Mouse (Mus musculus) cortical plate, adult 2 months (tissue): Measurements from ENCODE around the gene Vmp1. TPM values are rescaled to one million over a fixed set of nuclear protein-coding genes. Genes with fewer than 3 reads are reported as not detected.

ENCODE experiments used
- H3K27ac ChIP-seq: fragments of 200-500 bp; 2 replicates; pipeline ENCODE4 v1.5.1; 2012; ENCODE audit warnings: low read length, control low read depth, inconsistent platforms; ENCODE audit not compliant: insufficient read depth
- H3K4me1 ChIP-seq: fragments of 200-500 bp; 2 replicates; pipeline ENCODE4 v1.6.1; 2011; ENCODE audit warnings: low read length; ENCODE audit not compliant: control insufficient read depth, insufficient read depth
- H3K4me3 ChIP-seq: fragments of 200-500 bp; 2 replicates; pipeline ENCODE4 v1.5.1; 2011; ENCODE audit warnings: mild to moderate bottlenecking, low read length, control low read depth; ENCODE audit not compliant: insufficient read depth
- CTCF ChIP-seq: fragments of 200-500 bp; IDR thresholded peaks from 2 replicates; pipeline ENCODE4 v1.5.1; 2011; ENCODE audit warnings: mild to moderate bottlenecking, control low read depth, low read length; ENCODE audit not compliant: insufficient read depth; ENCODE audit errors: extremely low read depth
- POLR2A ChIP-seq: fragments of 200-500 bp; IDR thresholded peaks from 2 replicates; pipeline ENCODE4 v1.6.1; 2011; ENCODE audit warnings: mild to moderate bottlenecking, low read length, control low read depth; ENCODE audit not compliant: insufficient read depth; ENCODE audit errors: extremely low read depth
- polyA plus RNA-seq: library from polyadenylated mRNA; depleted of rRNA; stranded (reverse); fragments of >200 nt; gene quantifications from 2 replicates; pipeline ENCODE4 v1.2.3, GENCODE M21; 2012

The Vmp1 gene
- polyA plus RNA-seq, 1 experiment: 131 TPM

DNA sequence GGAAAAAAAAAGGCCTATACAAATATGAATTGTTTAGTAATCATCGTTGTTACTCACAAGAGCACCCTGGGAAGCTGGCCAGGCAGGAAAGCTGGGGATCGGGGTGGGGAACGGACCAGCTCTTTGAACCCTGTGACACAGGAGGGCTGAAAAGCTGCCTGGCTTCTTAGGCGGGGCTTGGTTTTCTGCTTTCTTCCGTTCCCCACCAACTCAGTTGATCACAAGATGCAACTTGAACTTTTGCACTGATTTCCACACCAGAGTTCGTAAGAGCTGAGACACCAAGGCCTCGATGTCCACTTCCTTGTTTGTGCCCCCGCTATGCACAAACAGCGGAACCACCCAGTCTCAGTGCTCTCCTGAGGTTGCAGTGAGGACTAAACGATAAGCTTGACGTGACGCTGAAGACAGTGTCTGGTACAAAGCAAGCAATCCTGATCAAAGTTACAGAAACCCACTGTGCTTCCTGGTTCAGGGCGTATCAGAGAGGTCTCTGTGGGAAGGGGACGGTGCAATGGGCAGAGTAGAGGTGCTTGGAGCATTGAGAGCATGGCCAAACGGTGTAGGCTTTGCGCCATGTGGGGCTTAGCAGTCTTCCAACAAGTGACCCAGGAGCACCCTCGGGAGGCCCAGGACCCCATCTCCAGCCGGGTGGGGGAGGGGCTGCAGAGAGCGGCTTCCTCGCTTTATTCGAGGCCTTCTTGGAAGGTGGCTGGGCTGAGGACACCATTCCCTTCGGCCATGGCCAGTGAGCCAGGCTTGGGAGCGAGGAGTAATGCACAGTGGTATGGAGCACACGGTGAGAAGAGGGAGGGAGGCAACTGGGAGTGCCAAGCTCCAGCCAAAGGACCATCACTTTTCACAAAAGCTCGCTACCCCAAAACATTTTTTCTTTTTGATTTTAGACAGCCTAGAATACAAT is 104.6 kb downstream of the Vmp1 start:
- TF ChIP-seq CTCF (no peak), POLR2A (no peak)
- Histone ChIP-seq H3K4me1 (no peaks in the 10 kb centered on the region), H3K4me3 (no peak overlapping the region), H3K27ac (peak overlapping the region; percentile 71)

GRCm38 (mm10) chr11:86578106-86578808 is 105.4 kb downstream of the Vmp1 start:
- TF ChIP-seq CTCF (no peak), POLR2A (no peak)
- 0 out of 2 replicates have a peak overlapping the region, but pooled peaks have one; percentile 76 for H3K27ac ChIP-seq

DNA sequence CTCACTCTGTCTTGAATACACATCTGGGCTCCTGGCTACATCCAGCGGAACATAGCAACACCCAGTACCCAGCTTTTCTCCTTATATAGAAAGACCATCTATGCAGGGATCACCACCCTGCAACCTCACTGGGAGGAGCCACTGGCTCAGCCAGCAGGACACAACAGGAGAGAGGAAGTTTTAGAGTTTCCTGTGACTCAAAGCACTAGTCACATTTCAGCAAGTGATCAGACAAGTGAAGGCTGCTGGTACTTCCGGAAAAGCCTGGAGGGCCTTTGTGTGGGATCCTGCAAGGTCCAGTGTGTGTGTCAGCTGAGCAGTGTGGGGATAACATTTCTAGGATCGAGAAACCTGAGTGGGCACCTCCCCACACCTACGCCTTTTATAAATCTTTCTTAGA is 106.4 kb downstream of the Vmp1 start:
- Histone ChIP-seq H3K4me1 (no peaks in the 10 kb centered on the region), H3K27ac (0 out of 2 replicates have a peak overlapping the region, but pooled peaks have one; percentile 76), H3K4me3 (no peak overlapping the region)
- TF ChIP-seq CTCF (no peak), POLR2A (no peak)

More at GRCm38 (mm10) chr11:86578106-86578808, 105.4 kb downstream of the Vmp1 start:
- Histone ChIP-seq H3K4me1 (no peaks in the 10 kb centered on the region), H3K4me3 (no peak overlapping the region)

GRCm38 (mm10) chr11:86575632-86576378 is 107.8 kb downstream of the Vmp1 start:
- Histone ChIP-seq H3K4me1 (no peaks in the 10 kb centered on the region), H3K4me3 (no peak overlapping the region), H3K27ac (no peak overlapping the region)
- TF ChIP-seq CTCF: no peak
- TF ChIP-seq POLR2A: no peak

DNA sequence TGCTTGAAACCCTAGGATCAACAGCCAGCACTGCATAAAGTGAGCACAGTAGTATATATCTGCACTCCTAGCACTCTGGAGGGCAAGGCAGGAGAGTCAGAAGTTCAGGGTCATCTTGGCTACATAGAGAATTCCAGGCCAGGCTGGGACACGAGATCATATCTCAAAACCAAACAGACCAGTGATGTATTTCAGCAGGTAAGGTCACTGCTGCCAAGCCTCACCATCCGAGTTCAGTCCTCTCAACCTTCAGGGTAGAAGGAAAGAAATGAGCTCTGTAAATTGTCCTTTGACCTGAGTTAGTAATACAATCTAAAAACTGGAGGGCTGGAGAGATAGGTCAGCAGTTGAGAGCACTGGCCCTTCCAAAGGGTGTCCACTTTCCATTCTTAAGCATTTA is 109.2 kb downstream of the Vmp1 start:
- Histone ChIP-seq H3K4me3 (no peak overlapping the region), H3K27ac (no peak overlapping the region), H3K4me1 (no peaks in the 10 kb centered on the region)
- no peak for TF ChIP-seq POLR2A

DNA sequence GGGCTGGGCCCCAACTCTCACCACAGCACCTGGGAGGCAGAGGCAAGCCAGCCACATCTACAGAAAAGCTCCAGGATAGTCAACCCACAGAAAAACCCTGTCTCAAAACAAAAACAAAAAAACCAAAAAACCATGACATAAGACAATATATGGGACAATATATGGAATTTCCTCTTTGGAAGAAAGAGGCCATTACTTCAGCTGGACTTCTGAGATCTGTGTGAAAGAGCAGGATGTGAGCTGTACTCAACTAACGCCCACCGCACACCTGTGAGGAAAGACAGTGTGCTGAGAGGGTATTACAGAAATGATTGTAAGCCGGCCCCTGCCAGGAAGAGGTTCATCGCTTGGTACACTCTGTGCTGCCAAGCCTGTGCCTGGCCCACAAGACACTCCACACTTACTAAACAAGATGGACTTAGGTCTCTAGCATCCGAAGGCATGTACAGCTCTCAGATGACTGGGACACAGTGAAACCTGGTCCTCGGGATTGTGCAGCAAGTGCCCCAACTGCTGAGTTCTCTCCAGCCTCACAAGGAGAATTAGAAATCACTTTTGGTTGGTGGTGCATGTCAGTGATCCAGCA is 109.9 kb downstream of the Vmp1 start:
- Histone ChIP-seq H3K4me3 (no peak overlapping the region), H3K27ac (no peak overlapping the region), H3K4me1 (no peaks in the 10 kb centered on the region)
- TF ChIP-seq POLR2A (no peak), CTCF (no peak)

DNA sequence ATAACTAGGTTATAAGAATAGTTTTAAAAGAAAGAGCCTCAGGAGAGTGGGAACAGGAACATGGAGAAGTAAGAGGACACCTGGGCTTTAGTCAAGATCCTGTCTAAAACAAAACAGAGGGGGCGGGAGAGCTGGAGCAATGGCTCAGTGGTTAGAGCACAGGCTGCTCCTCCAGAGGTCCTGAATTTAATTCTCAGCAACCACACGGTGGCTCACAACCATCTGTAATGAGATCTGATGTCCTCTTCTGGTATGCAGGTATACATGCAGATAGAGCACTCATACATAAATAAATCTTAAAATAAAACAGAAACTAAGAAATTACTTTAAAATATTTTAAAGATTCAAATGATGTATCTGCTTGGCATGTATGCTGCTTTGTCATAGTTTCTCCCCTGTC is 111.0 kb downstream of the Vmp1 start:
- no peak overlapping the region for H3K4me3 ChIP-seq
- no peak overlapping the region for H3K27ac ChIP-seq
- no peak for TF ChIP-seq POLR2A
- TF ChIP-seq CTCF: no peak
- no peaks in the 10 kb centered on the region for H3K4me1 ChIP-seq

DNA sequence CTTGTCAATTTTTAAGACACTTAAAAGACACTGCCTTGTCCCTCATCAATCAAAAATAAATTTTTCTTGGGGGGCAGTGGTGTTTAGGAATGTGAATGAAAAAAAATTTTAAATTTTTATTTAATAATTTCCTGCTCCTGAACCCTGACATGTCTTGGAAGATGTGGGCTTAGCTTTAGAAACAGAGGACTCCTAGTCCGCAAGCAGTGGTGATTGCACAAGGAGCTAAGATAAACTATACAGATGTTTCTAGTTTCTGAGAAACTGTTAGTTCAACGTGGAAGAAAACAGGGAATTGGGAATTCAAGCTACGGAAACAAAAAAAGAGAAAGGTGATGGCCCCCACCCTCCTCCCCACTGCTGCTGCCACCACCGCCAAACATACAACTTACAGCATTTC is 111.8 kb downstream of the Vmp1 start:
- Histone ChIP-seq H3K4me1 (no peaks in the 10 kb centered on the region), H3K4me3 (no peak overlapping the region), H3K27ac (no peak overlapping the region)
- TF ChIP-seq POLR2A (no peak), CTCF (no peak)

DNA sequence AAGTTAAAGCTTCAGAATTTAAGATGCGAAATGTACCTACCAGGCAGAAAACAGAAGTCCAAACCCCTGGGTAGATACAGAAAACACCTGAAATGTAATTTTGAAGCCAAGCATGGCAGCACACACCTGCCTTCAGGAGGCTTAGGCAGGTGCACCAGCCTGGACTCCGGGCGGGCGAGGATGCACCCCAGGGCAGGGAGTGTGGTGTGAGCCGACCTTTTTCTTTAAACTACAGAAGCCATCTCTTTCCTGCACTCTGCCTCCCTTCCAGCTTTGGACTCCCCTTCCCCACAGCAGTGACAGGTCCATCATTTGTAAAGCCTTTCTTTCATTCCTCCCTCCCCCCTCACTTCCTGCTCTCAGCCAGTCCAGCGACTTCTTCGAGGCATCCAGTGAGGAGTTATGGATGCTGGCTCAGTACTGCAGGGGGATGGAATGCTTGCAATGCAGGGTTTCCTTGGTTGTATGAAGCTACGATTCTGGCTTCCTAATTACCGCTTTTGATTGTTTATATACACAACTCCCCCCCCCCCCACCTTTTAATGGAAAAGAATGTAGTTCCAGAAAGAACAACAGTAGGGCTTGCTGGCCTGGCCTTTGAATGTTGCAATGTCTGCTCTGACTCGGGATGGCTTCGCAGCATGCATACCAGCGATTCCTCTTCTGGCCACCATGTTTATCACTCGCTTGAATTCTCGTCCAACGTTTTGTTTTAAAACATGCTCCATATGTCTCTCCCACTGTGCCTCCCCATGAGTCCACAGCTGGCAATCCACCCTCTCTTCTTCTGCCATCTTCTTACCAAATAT is 112.4 kb downstream of the Vmp1 start:
- Histone ChIP-seq H3K4me3 (no peak overlapping the region), H3K27ac (no peak overlapping the region), H3K4me1 (no peaks in the 10 kb centered on the region)
- no peak for TF ChIP-seq POLR2A
- TF ChIP-seq CTCF: no peak
